Mouse (Mus musculus) heart, embryonic 16.5 days (tissue): ENCODE data around the gene Retsat. TPM values are rescaled to one million over a fixed set of nuclear protein-coding genes. Genes with fewer than 3 reads are reported as not detected.

Experiments used
- ATAC-seq: fragments of 200-750 bp; cut with Nextera tagmentation; replicated peaks from 2 replicates; pipeline ENCODE4 v1.8.0; 2017; ENCODE audit warnings: moderate number of reproducible peaks; ENCODE audit not compliant: insufficient read depth, low FRiP score; ENCODE audit errors: extremely low read depth
- H3K27ac ChIP-seq: fragments of 300-500 bp; sonication (generic); 2 replicates; pipeline ENCODE4 v1.5.1; 2014; ENCODE audit warnings: mild to moderate bottlenecking, low read length, control low read depth, moderate library complexity
- H3K27me3 ChIP-seq: fragments of 300-500 bp; sonication (generic); 2 replicates; pipeline ENCODE4 v1.6.1; 2014; ENCODE audit warnings: low read length, mixed read lengths; ENCODE audit not compliant: control insufficient read depth, insufficient read depth
- H3K36me3 ChIP-seq: fragments of 300-500 bp; sonication (generic); 2 replicates; pipeline ENCODE4 v1.6.1; 2014; ENCODE audit not compliant: control insufficient read depth, insufficient read depth
- H3K4me1 ChIP-seq: fragments of 300-500 bp; sonication (generic); 2 replicates; pipeline ENCODE4 v1.6.1; 2014; ENCODE audit warnings: low read length, mixed read lengths; ENCODE audit not compliant: control insufficient read depth, insufficient read depth
- H3K4me2 ChIP-seq: fragments of 300-500 bp; sonication (generic); 2 replicates; pipeline ENCODE4 v1.6.1; 2014; ENCODE audit warnings: low read depth, mild to moderate bottlenecking, control low read depth, low read length
- H3K4me3 ChIP-seq: fragments of 300-500 bp; sonication (generic); 2 replicates; pipeline ENCODE4 v1.5.1; 2014; ENCODE audit warnings: mild to moderate bottlenecking, control low read depth, low read length
- H3K9ac ChIP-seq: fragments of 300-500 bp; sonication (generic); 2 replicates; pipeline ENCODE4 v1.6.1; 2014; ENCODE audit warnings: low read length, control low read depth
- H3K9me3 ChIP-seq: fragments of 300-500 bp; sonication (generic); replicated peaks from 2 replicates; pipeline ENCODE4 v1.6.1; 2016; ENCODE audit warnings: low read length; ENCODE audit not compliant: control insufficient read depth
- WGBS: fragments of 180-500 bp; shearing (Covaris S2); extraction: QIAGEN DNeasy Blood & Tissue Kit; methylation state at CpG from one replicate; pipeline ENCODE4 v1.1.7; 2014; 5-methylcytosine and 5-hydroxymethylcytosine counted together
- polyA plus RNA-seq: library from polyadenylated mRNA; unstranded; fragments of >200 nt; fragmentation: Nextera tagmentation; extraction: Ambion mirVana; gene quantifications from 2 replicates; pipeline ENCODE4 v1.2.1, GENCODE M21; 2015

The Retsat gene
- polyA plus RNA-seq, 1 experiment from 2014 or later = 25.3 TPM

GRCm38 (mm10) chr6:72615151-72615550 is 16.9 kb downstream of the Retsat start:
- Histone ChIP-seq H3K9me3 (no peaks in the 10 kb centered on the region), H3K27ac (no peak overlapping the region), H3K4me1 (peaks cover 25% of the 10 kb centered on the region), H3K36me3 (peaks cover 12% of the 10 kb centered on the region), H3K4me3 (peak overlapping the region; percentile 84), H3K27me3 (no peaks in the 10 kb centered on the region), H3K4me2 (peak overlapping the region; percentile 88), H3K9ac (peak overlapping the region; percentile 77)
- ATAC-seq = no peak
- 50% methylated on average over 2 of the region's 2 CpGs for WGBS

DNA sequence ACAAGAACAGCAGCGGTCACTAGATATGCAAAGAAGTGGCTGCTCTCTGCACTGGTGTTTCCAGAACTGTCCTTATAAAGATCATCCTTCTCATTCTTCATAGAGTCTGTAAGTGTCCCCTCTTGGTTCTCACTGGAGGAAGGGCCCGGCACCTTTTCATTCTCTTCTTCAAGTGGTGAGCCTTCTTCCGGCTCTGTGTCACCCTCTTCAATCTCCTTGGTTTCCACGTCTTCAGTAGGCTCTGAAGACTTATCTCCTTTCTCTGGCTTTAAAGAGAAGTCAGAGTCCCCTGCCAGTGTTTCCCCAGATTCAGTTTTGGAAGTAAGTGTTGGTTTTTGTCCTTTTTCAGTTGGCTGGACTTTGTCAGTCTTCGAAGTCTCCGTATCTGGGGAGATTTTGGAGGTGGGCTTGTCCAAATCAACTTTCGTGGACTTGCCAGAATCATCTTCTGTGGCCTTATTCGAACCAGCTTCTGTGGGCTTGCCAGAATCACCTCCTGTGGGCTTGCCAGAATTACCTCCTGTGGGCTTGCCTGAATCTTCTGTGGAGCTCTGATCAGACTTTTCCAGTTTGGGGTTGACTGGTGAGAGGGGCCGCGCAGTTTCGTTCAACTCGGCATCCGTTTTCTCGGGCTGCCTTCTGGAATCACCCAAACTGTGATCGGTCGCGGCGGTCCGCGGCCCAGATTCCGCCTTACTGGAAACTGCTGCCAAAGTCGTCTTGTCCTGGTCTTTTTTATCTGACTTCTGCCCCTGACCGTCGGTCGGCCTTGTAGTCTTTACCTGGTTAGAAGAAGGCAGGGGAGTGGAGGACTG is 17.5 kb downstream of the Retsat start:
- peak overlapping the region; percentile 84 for H3K4me3 ChIP-seq
- H3K4me1 ChIP-seq = peaks cover 25% of the 10 kb centered on the region
- peak overlapping the region; percentile 88 for H3K4me2 ChIP-seq
- no peak overlapping the region; the same call in 1 of the 2 replicates for H3K27ac ChIP-seq
- H3K27me3 ChIP-seq = no peaks in the 10 kb centered on the region
- peaks cover 12% of the 10 kb centered on the region for H3K36me3 ChIP-seq
- H3K9ac ChIP-seq = peak overlapping the region; percentile 77
- no peaks in the 10 kb centered on the region for H3K9me3 ChIP-seq
- WGBS = 18% methylated on average over 25 of the region's 25 CpGs
- no peak for ATAC-seq

DNA sequence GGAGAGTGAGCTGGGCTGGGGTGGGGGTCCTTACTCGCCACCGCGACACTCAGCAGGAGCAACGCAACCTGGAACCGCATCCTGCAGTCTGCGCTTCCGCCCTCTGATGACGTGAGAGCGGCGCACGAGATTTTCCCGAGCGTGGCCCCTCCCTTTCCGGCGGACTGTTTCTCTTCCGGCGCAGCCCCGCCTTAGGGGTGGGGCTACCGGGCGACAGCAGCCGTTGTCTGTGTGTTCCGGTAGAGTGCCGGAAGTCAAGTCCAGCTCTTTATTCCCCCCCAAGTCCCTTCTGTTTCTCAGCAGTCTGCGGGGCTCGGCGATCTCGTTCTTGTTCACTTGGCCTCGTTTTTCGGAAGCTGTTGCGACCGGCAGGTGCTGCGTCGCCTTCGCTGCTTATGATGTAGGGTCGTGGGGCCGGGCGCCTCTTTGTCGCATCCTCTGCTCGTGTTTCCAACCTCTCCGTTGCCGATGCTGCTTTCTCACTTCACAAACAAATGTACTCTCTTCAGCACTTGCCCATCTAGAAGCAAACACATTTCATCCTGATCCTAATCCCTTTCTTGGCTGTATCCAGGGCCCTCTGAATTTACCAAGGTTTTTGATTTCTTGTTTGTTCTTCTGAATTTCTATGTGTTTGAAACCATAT is 18.5 kb downstream of the Retsat start, which contains the start of gene Tgoln1:
Gene Tgoln1 (minus strand): TSS at position 358 of the 646 bp plus-strand sequence.
- under 1% methylated on average over 41 of the region's 41 CpGs for WGBS
- peaks cover 25% of the 10 kb centered on the region for H3K4me1 ChIP-seq
- H3K4me2 ChIP-seq = peak within 1 kb of the TSS; percentile 88
- peak within 1 kb of the TSS; percentile 83 for H3K27ac ChIP-seq
- H3K36me3 ChIP-seq = peaks cover 8% of the 10 kb centered on the region
- H3K9ac ChIP-seq = peak within 1 kb of the TSS; percentile 77
- H3K4me3 ChIP-seq = peak within 1 kb of the TSS; percentile 84
- no peaks in the 10 kb centered on the region for H3K9me3 ChIP-seq
- no peaks in the 10 kb centered on the region for H3K27me3 ChIP-seq
- peak; percentile 95 for ATAC-seq

DNA sequence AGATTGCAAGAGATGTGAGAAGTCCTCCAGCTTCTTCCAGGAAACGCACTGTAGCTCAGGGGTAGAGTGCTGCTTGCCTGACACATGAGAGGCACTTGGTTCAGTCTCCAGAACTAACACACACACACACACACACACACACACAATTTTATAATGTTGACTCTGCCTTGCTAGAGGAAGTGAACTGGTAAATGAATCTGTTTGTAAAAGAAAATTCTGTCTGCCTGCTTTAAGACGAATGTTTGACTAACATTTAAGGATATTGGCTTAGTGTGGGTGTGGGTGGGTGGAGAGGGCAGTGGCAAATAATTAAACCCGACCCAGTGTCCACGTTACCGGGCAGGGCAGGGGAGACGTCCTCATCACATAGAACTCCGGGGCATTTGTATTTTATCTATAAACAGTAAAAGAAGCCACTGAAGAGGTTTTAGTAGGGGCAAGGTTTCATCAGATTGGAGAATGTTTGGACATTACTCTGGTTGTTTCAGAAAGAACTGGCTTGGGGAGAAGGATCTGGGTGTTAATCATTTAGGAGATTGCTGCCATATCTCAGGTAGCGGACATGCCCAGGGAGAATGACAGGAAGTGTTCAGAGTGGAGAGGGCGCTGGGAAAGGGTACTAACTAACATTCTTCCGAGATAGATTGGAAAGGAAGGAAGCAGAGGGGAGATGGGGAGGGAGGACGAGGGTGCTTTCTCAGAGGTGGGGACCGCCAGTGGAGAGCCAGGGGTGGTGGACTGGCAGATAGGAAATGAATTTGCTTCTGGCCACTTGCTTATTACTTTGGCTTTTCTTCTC is 21.7 kb downstream of the Retsat start:
- ATAC-seq = no peak
- no peak overlapping the region for H3K4me3 ChIP-seq
- H3K4me1 ChIP-seq = peaks cover 16% of the 10 kb centered on the region
- 29% methylated on average over 12 of the region's 12 CpGs for WGBS
- no peaks in the 10 kb centered on the region for H3K27me3 ChIP-seq
- H3K9me3 ChIP-seq = no peaks in the 10 kb centered on the region
- no peaks in the 10 kb centered on the region for H3K36me3 ChIP-seq
- H3K9ac ChIP-seq = no peak overlapping the region
- peak overlapping the region; percentile 34; the same call in 1 of the 2 replicates for H3K27ac ChIP-seq
- H3K4me2 ChIP-seq = no peak overlapping the region

DNA sequence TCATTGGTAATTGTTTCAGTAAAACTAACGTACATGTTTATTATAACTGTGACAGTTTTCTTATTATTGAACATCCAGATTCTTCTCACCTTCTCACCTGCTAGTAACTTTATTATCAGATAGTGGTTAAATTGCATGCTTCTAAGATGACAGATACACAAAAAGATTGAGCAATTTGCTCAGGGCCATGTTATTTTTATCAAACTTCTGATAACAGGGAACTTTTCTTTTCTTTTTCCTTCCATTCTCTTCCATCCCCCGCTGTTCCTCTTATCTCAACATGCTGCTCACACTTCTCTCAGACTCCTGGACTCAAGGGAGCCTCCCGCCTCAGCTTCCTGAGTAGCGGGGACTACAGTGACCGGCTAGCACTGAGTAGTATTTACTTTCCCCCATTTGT is 22.6 kb downstream of the Retsat start:
- WGBS = 52% methylated on average over 5 of the region's 5 CpGs
- Histone ChIP-seq H3K4me3 (no peak overlapping the region), H3K9ac (no peak overlapping the region), H3K4me1 (peaks cover 6% of the 10 kb centered on the region), H3K9me3 (no peaks in the 10 kb centered on the region), H3K36me3 (no peaks in the 10 kb centered on the region), H3K27me3 (no peaks in the 10 kb centered on the region), H3K4me2 (no peak overlapping the region), H3K27ac (no peak overlapping the region)
- no peak for ATAC-seq

- 37% methylated on average over 3 of the region's 3 CpGs for WGBS
These were observed 24.6 kb downstream of the Retsat start for GRCm38 (mm10) chr6:72622917-72623316.

DNA sequence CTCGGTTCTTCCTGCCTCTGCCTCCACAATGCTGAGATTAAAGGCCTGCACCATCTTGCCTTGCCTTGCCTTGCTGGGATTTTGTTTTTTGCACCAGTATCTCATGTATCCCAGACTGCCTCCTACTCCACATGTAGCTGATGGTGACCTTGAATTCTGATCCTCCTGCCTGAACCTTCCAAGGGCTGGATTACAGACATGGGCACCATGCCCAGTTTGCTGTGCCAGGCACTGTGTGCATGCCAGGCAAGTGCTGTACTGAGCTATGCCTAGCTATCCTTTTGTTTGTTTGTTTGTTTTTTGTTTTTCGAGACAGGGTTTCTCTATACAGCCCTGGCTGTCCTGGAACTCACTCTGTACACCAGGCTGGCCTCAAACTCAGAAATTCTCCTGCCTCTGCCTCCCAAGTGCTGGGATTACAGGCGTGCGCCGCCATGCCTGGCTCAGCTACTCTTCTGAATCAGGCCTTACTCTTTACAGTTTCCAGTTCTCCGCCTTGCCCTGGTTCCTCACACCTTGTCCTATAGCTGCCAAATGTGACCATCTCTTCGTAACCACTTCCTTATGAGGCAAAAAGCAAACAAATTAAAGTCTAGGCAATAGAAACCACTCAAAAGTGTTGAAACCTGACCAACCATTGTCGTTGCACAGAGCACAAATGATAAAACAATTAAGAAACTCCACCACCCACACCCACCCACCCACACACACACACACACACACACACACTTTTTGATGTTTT is 25.6 kb downstream of the Retsat start:
- Histone ChIP-seq H3K4me2 (no peak overlapping the region), H3K36me3 (peaks cover 2% of the 10 kb centered on the region; the same call in 1 of the 2 replicates), H3K9me3 (no peaks in the 10 kb centered on the region), H3K27me3 (no peaks in the 10 kb centered on the region), H3K9ac (no peak overlapping the region), H3K4me3 (no peak overlapping the region), H3K27ac (no peak overlapping the region), H3K4me1 (no peaks in the 10 kb centered on the region)
- WGBS = 87% methylated on average over 8 of the region's 8 CpGs
- ATAC-seq = no peak

More at GRCm38 (mm10) chr6:72622917-72623316, 24.6 kb downstream of the Retsat start:
- H3K27me3 ChIP-seq = no peaks in the 10 kb centered on the region
- H3K4me3 ChIP-seq = no peak overlapping the region
- no peak overlapping the region for H3K9ac ChIP-seq
- no peaks in the 10 kb centered on the region for H3K9me3 ChIP-seq
- H3K4me1 ChIP-seq = no peaks in the 10 kb centered on the region
- H3K4me2 ChIP-seq = no peak overlapping the region
- no peak for ATAC-seq
- H3K36me3 ChIP-seq = no peaks in the 10 kb centered on the region
- no peak overlapping the region for H3K27ac ChIP-seq

GRCm38 (mm10) chr6:72626391-72626790 is 28.1 kb downstream of the Retsat start:
- Histone ChIP-seq H3K9me3 (no peaks in the 10 kb centered on the region), H3K27me3 (no peaks in the 10 kb centered on the region), H3K4me1 (no peaks in the 10 kb centered on the region), H3K4me2 (no peak overlapping the region), H3K4me3 (no peak overlapping the region), H3K27ac (no peak overlapping the region), H3K9ac (no peak overlapping the region), H3K36me3 (peaks cover 9% of the 10 kb centered on the region)
- no peak for ATAC-seq
- WGBS = 76% methylated on average over 7 of the region's 7 CpGs
